Mouse (Mus musculus): Measurements from ENCODE around the gene Arpc2. TPM values are rescaled to one million over a fixed set of nuclear protein-coding genes. Genes with fewer than 3 reads are reported as not detected.
"Not testable (repeated sequence)": the region's sequence is repeated elsewhere in the genome, so short reads cannot be mapped to it uniquely, and the experiment has no call there.

Gene Arpc2
- polyA plus RNA-seq, 1 experiment from 2014 or later: 405 TPM

DNA sequence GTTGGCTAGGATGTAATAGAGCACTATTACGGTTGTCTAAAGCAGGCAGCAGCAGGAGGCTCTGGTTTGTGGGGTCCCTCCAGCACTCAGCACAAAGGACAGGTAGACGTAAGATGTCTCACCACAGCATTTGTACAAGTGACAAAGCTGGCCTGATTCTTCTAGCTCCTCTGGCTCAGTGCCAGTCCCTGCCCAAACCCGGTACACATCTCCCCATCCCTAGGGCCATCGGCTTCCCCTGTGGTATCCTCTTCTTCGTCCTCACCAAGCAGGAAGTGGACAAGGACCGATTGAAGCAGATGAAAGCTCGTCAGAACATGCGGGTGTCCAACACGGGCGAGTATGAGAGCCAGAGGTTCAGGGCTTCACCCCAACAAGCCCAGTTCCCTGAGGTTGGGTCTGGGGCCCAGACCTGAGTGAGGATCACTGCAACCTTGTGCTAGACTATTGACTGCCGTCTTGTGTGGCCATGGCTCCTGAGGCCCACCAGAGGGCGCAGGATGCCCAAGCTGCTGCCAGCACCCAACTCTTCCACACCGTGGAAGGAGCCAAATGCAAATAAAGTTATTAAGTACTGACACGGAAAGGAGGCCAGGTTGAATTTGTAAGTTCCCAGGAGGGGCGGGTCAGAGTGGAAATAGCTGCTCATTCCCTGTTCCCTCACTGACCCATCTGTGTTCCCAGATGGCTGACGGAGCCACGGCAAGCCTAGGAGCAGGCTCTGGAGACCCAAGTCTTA lies 51.2 kb downstream of the Arpc2 start:
- Histone ChIP-seq H3K36me3 (peaks cover 44% of the 10 kb centered on the region), H3K4me1 (replicated peaks) (peaks cover 44% of the 10 kb centered on the region)
- not testable (repeated sequence) for H3K9ac ChIP-seq; ATAC-seq (ENCODE audit: low FRiP score); H3K27me3 ChIP-seq; H3K4me3 ChIP-seq; H3K4me2 ChIP-seq; H3K27ac ChIP-seq; H3K9me3 ChIP-seq
- WGBS: 59% methylated on average over 15 of the region's 17 CpGs

DNA sequence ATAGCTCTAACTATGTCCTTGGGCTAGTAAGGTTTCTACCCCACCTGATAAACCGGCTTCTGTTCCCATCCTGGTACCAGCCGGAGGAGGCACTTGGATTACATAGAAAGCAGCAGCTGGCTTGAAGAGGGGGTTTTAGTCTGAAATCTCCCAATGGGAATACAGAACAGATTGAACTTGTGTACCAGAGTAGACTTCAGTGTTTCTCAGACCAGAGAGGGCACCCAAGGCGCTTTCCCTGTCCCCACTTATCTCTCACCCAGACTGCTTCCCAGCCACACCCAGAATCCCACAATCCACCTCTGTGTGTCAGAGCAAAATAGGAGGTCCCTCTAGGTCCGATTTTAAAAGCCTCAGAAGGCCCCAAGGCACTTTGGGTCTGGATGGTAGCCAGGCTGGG lies 52.4 kb downstream of the Arpc2 start:
- Histone ChIP-seq H3K36me3 (peaks cover 45% of the 10 kb centered on the region), H3K27ac (no peak overlapping the region), H3K9ac (no peak overlapping the region; the same call in 1 of the 2 replicates), H3K9me3 (no peaks in the 10 kb centered on the region), H3K4me1 (replicated peaks) (peaks cover 34% of the 10 kb centered on the region), H3K4me2 (no peak overlapping the region), H3K27me3 (no peaks in the 10 kb centered on the region), H3K4me3 (no peak overlapping the region)
- no peak for ATAC-seq (ENCODE audit: low FRiP score)
- 87% methylated on average over 4 of the region's 4 CpGs for WGBS

GRCm38 (mm10) chr1:74289248-74289647 lies 53.4 kb downstream of the Arpc2 start:
- no peak overlapping the region for H3K4me3 ChIP-seq
- H3K27me3 ChIP-seq: no peaks in the 10 kb centered on the region
- ATAC-seq (ENCODE audit: low FRiP score): no peak
- peaks cover 29% of the 10 kb centered on the region for H3K4me1 ChIP-seq (replicated peaks)
- no peak overlapping the region for H3K27ac ChIP-seq
- no peak overlapping the region for H3K4me2 ChIP-seq
- H3K9me3 ChIP-seq: no peaks in the 10 kb centered on the region
- peaks cover 51% of the 10 kb centered on the region for H3K36me3 ChIP-seq
- H3K9ac ChIP-seq: no peak overlapping the region
- WGBS: 92% methylated on average over 9 of the region's 9 CpGs

GRCm38 (mm10) chr1:74289740-74290139 lies 53.9 kb downstream of the Arpc2 start:
- Histone ChIP-seq H3K27ac (no peak overlapping the region), H3K4me1 (replicated peaks) (peaks cover 30% of the 10 kb centered on the region), H3K4me3 (no peak overlapping the region), H3K36me3 (peaks cover 52% of the 10 kb centered on the region), H3K9me3 (no peaks in the 10 kb centered on the region), H3K27me3 (no peaks in the 10 kb centered on the region), H3K4me2 (no peak overlapping the region), H3K9ac (no peak overlapping the region)
- WGBS: 87% methylated on average over 2 of the region's 2 CpGs
- no peak for ATAC-seq (ENCODE audit: low FRiP score)

- Histone ChIP-seq H3K27ac (no peak overlapping the region), H3K9me3 (no peaks in the 10 kb centered on the region), H3K4me3 (no peak overlapping the region), H3K4me1 (replicated peaks) (peaks cover 34% of the 10 kb centered on the region), H3K4me2 (no peak overlapping the region), H3K9ac (no peak overlapping the region), H3K36me3 (peaks cover 52% of the 10 kb centered on the region), H3K27me3 (no peaks in the 10 kb centered on the region)
- 93% methylated on average over 5 of the region's 5 CpGs for WGBS
- ATAC-seq (ENCODE audit: low FRiP score): no peak
Observed at GRCm38 (mm10) chr1:74290141-74290540, 54.3 kb downstream of the Arpc2 start.

DNA sequence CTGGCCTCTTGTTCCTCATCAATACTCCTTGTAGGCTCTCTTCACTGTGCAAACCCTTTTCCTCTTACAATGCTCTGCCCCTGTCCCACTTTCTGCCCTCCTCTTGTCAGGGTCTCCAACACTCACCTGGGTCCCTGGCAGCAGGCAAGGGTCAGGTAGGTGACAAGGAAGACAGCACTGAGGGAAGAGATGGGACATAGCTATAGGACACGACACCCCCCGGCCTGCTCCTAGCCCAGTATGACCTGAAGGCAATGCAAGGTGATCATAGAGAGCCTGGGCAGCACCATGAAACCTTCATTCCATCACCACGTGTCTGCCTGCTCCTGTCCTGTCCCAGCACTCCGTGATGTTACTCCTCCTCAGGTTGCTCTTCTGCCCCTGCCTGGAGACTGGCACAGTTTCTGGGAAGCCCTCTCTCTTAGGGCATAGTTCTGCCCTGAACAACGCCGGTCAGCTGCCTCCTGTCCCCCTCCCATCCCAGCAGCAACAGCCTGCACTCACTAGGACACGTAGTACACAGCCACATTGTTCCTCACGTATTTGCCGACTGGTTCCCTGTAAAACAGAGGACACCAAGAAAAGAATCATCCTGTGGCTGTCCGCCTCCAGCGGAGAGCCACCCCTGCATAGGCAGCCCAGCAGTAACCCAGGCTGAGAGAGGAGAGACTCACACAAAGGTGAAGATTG lies 56.6 kb downstream of the Arpc2 start:
- Histone ChIP-seq H3K27me3 (no peaks in the 10 kb centered on the region), H3K27ac (no peak overlapping the region), H3K4me3 (no peak overlapping the region), H3K9me3 (no peaks in the 10 kb centered on the region), H3K4me2 (no peak overlapping the region), H3K9ac (no peak overlapping the region), H3K36me3 (peaks cover 59% of the 10 kb centered on the region), H3K4me1 (replicated peaks) (peaks cover 43% of the 10 kb centered on the region)
- 88% methylated on average over 11 of the region's 11 CpGs for WGBS
- no peak for ATAC-seq (ENCODE audit: low FRiP score)

- peaks cover 60% of the 10 kb centered on the region for H3K36me3 ChIP-seq
- peaks cover 43% of the 10 kb centered on the region for H3K4me1 ChIP-seq (replicated peaks)
- H3K27ac ChIP-seq: no peak overlapping the region
- no peaks in the 10 kb centered on the region for H3K27me3 ChIP-seq
- H3K9me3 ChIP-seq: no peaks in the 10 kb centered on the region
- H3K4me3 ChIP-seq: no peak overlapping the region
- WGBS: 86% methylated on average over 8 of the region's 8 CpGs
- ATAC-seq (ENCODE audit: low FRiP score): no peak
- H3K9ac ChIP-seq: no peak overlapping the region
- no peak overlapping the region for H3K4me2 ChIP-seq
Observed at GRCm38 (mm10) chr1:74293306-74293960, 57.5 kb downstream of the Arpc2 start.

DNA sequence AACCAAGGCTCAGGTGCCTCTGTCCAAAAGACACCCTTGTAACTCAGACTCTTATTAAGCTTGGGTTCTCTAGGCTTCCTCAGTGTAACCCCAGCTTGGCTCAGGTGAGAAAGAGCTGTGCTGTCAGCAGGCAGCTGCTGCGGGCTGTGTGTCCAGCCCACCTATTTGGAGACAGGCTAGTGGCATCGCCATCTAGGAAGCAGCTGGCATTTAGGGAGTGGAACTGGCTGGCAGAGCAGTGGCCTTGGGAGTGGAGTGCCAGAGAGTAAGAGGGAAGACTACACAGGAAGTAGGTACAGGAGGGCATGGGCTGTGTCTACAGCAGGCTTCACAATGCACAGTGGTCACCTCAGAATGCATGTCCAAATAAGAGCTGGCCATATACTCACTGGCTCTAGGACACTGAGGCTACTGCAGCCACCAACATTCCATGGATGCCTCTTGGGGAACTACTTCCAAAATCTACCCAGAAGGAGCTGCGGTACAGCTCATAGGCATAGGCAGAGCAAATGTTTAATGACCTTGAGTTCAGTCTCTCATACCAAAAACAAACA lies 58.3 kb downstream of the Arpc2 start:
- no peak for ATAC-seq (ENCODE audit: low FRiP score)
- WGBS: 97% methylated on average over 3 of the region's 3 CpGs

GRCm38 (mm10) chr1:74294733-74295455 lies 59.0 kb downstream of the Arpc2 start:
- Histone ChIP-seq H3K36me3 (peaks cover 49% of the 10 kb centered on the region), H3K4me2 (no peak overlapping the region), H3K4me1 (replicated peaks) (peaks cover 37% of the 10 kb centered on the region), H3K27me3 (no peaks in the 10 kb centered on the region), H3K27ac (peak overlapping the region; percentile 86), H3K9me3 (no peaks in the 10 kb centered on the region), H3K9ac (peak overlapping the region; percentile 53; the same call in 1 of the 2 replicates), H3K4me3 (no peak overlapping the region)
- ATAC-seq (ENCODE audit: low FRiP score): peak; percentile 4; the same call in 1 of the 2 replicates
- 95% methylated on average over 6 of the region's 6 CpGs for WGBS

More for the DNA sequence above, 58.3 kb downstream of the Arpc2 start:
- H3K4me2 ChIP-seq: no peak overlapping the region
- peaks cover 56% of the 10 kb centered on the region for H3K36me3 ChIP-seq
- no peaks in the 10 kb centered on the region for H3K27me3 ChIP-seq
- H3K27ac ChIP-seq: no peak overlapping the region
- no peak overlapping the region for H3K4me3 ChIP-seq
- no peak overlapping the region for H3K9ac ChIP-seq
- peaks cover 43% of the 10 kb centered on the region for H3K4me1 ChIP-seq (replicated peaks)
- H3K9me3 ChIP-seq: no peaks in the 10 kb centered on the region

DNA sequence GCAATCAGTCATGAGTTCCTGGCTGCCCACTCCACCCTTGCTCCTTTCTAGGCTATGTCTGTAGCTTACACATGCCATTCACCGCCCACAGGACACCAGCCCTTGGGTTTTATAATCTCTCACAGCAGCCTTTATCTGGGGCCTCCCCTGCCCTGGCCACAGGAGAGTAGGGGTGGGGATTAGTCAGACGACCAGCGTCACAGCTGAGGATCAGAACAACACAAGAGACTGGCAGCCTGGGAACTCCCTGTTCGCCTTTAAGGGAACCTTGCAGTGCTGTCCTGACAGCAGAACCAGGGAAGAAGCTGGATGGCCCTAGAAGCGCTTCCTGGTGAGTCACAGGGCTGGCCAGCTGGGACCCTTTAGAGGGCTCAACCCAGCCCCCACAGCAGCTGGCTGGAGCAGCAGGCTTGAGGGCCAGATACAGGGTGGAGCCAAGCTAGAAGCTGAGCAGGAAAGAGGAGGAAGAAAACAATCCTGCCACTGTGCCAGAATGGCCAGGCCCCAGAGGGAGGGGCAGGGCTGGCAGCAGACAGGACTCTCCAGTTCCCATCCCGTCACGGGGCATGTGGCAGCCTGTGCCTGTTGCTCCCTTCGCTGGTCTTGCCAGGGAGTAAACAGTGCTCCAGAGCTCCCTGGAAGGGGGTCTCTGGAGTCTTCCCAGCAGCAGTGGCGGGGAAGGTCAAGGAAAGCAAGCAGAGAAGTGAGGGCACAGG lies 59.7 kb downstream of the Arpc2 start:
- peaks cover 30% of the 10 kb centered on the region for H3K4me1 ChIP-seq (replicated peaks)
- peak overlapping the region; percentile 16; the same call in 1 of the 2 replicates for H3K4me2 ChIP-seq
- H3K36me3 ChIP-seq: peaks cover 42% of the 10 kb centered on the region
- H3K9me3 ChIP-seq: no peaks in the 10 kb centered on the region
- peak overlapping the region; percentile 53 for H3K9ac ChIP-seq
- no peak overlapping the region for H3K4me3 ChIP-seq
- 27% methylated on average over 9 of the region's 9 CpGs for WGBS
- H3K27me3 ChIP-seq: no peaks in the 10 kb centered on the region
- ATAC-seq (ENCODE audit: low FRiP score): peak; percentile 89
- H3K27ac ChIP-seq: peak overlapping the region; percentile 86

GRCm38 (mm10) chr1:74296477-74296876 lies 60.6 kb downstream of the Arpc2 start:
- peak overlapping the region; percentile 86 for H3K27ac ChIP-seq
- H3K9me3 ChIP-seq: no peaks in the 10 kb centered on the region
- ATAC-seq (ENCODE audit: low FRiP score): no peak
- H3K27me3 ChIP-seq: no peaks in the 10 kb centered on the region
- H3K4me3 ChIP-seq: no peak overlapping the region
- H3K4me2 ChIP-seq: 0 out of 2 replicates have a peak overlapping the region, but pooled peaks have one; percentile 3
- H3K4me1 ChIP-seq (replicated peaks): peaks cover 28% of the 10 kb centered on the region
- WGBS: 61% methylated on average over 6 of the region's 6 CpGs
- H3K36me3 ChIP-seq: peaks cover 34% of the 10 kb centered on the region
- peak overlapping the region; percentile 53; the same call in 1 of the 2 replicates for H3K9ac ChIP-seq
